28 mouse cellular contexts compared by ENCODE assay signal in the genomic region with DNA sequence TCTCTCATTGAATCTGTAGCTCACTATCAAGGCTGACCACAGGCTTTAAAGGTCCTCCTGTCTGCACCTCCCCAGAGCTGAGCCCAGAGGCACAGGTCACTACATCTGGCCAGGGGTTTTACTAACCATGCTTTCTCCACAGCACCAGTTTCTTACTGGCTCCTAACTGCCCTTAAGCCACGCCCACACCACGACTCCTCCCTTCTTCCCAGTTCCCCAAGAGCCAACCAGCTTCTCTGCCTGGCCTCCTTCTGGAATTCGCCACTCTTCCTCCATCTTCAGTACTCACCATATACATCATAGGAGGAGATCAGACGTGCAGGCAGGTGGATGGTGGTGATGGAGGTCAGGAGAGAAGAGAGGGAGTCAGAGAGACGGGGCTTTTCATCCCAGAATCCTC. TPM values are rescaled to one million over a fixed set of nuclear protein-coding genes. Genes with fewer than 3 reads are reported as not detected.
"Had no signal": no experiment of that assay in that cellular context is flagged by ENCODE, and none has a peak within 500 bp of the region (broad histone marks: within the 10 kb centered on the region; RNA-seq: fewer than 3 reads in every experiment).

No protein-coding gene starts in this region.

- H3K36me3 ChIP-seq: heart, embryonic 10.5 days; heart, embryonic 12.5 days; kidney, embryonic 15.5 days; limb, embryonic 13.5 days; liver, embryonic 13.5 days; liver, embryonic 15.5 days had no signal

- H3K9me3 ChIP-seq: heart, embryonic 10.5 days; heart, embryonic 12.5 days; hindbrain, embryonic 13.5 days; hindbrain, embryonic 15.5 days; kidney, embryonic 15.5 days; limb, embryonic 13.5 days; limb, embryonic 15.5 days; liver, embryonic 13.5 days; liver, embryonic 15.5 days had no signal

- H3K4me2 ChIP-seq: heart, embryonic 12.5 days; hindbrain, embryonic 13.5 days; hindbrain, embryonic 15.5 days; kidney, embryonic 15.5 days; limb, embryonic 13.5 days; limb, embryonic 15.5 days; liver, embryonic 13.5 days; liver, embryonic 15.5 days had no signal

- DNase-seq: gastrocnemius, postnatal 14 days; heart, adult 18-20 months; heart, postnatal 10 days; kidney, adult 11 months; kidney, adult 2 months; kidney, adult 9 months; kidney, postnatal 14 days; kidney, postnatal 36 days; layer of hippocampus, adult 9-11 months; layer of hippocampus, postnatal 36 days; left cerebral cortex, postnatal 4 days; liver, embryonic 13.5 days had no signal

- H3K4me3 ChIP-seq: heart, embryonic 10.5 days; heart, embryonic 12.5 days; hindbrain, embryonic 13.5 days; hindbrain, embryonic 15.5 days; kidney, embryonic 15.5 days; limb, embryonic 13.5 days; limb, embryonic 15.5 days; liver, embryonic 13.5 days; liver, embryonic 15.5 days had no signal

- H3K27ac ChIP-seq: heart, embryonic 10.5 days; hindbrain, embryonic 13.5 days; hindbrain, embryonic 15.5 days; hindbrain, postnatal 0 days; kidney, embryonic 15.5 days; kidney, postnatal 0 days; limb, embryonic 13.5 days; limb, embryonic 15.5 days; liver, embryonic 13.5 days; liver, embryonic 15.5 days had no signal

- H3K27me3 ChIP-seq: hindbrain, embryonic 13.5 days; hindbrain, embryonic 15.5 days; kidney, embryonic 15.5 days; limb, embryonic 15.5 days had no signal

- ATAC-seq: hindbrain, postnatal 0 days; intestine, embryonic 16.5 days had no signal

- H3K9ac ChIP-seq: heart, embryonic 12.5 days; hindbrain, embryonic 13.5 days; hindbrain, embryonic 15.5 days; kidney, embryonic 15.5 days; limb, embryonic 13.5 days; limb, embryonic 15.5 days; liver, embryonic 13.5 days; liver, embryonic 15.5 days had no signal

- H3K4me1 ChIP-seq: heart, embryonic 12.5 days; hindbrain, embryonic 13.5 days; hindbrain, embryonic 15.5 days; limb, embryonic 13.5 days; limb, embryonic 15.5 days; liver, embryonic 15.5 days had no signal

RNA-seq across cellular contexts. Expression of gene Ppfia3, which starts 13.8 kb away (rescaled TPM):
- total RNA-seq: granulocyte monocyte progenitor cell, adult 5-6 weeks; hematopoietic stem cell, adult 5-6 weeks; liver, adult 2 months had no signal
- polyA plus RNA-seq: liver, adult 2 months had no signal

RNA-seq across cellular contexts. Expression of gene Lin7b, which starts 17.3 kb away (rescaled TPM):
- total RNA-seq: gastrocnemius, adult 18-20 months; gastrocnemius, adult 8-10 months; granulocyte monocyte progenitor cell, adult 5-6 weeks; liver, adult 2 months had no signal
- polyA plus RNA-seq: liver, adult 2 months; liver, embryonic 13.5 days; liver, embryonic 15.5 days had no signal

RNA-seq across cellular contexts. Expression of gene Hrc, which starts 18.0 kb away (rescaled TPM):
- total RNA-seq: granulocyte monocyte progenitor cell, adult 5-6 weeks; hematopoietic stem cell, adult 5-6 weeks had no signal
- polyA plus RNA-seq: liver, adult 2 months had no signal
